Mouse (Mus musculus) mesoderm, embryonic 11.5 days (tissue): ENCODE data around the gene Nuak2.

Experiments used
- DNase-seq: peaks from one replicate; pipeline ENCODE4 v3.0.0-alpha.2; 2012; ENCODE audit warnings: low read depth, low spot score

The Nuak2 gene

DNA sequence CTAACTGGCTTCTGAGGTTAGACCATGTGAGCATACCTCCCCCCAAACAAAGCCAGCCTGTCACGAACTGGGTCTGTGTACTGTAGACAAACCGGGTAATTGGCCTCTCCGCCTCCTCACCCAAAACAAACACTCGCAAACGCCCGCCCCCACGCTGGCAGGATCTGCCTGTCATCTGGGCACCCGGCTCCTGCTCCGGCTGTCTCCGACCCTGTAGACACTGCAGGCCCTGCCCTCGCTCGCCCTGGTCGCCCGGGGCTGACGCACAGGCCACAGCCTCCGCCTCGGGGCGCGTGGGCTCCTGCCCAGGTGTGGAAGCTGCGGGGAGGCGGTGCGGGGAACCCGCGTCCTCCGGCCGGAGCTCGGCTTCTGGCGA lies 17.5 kb upstream of the Nuak2 start, which contains the start of gene Klhdc8a:
TSS of gene Klhdc8a (plus strand) at position 202 of the 376 bp plus-strand sequence.
- no peak for DNase-seq

DNA sequence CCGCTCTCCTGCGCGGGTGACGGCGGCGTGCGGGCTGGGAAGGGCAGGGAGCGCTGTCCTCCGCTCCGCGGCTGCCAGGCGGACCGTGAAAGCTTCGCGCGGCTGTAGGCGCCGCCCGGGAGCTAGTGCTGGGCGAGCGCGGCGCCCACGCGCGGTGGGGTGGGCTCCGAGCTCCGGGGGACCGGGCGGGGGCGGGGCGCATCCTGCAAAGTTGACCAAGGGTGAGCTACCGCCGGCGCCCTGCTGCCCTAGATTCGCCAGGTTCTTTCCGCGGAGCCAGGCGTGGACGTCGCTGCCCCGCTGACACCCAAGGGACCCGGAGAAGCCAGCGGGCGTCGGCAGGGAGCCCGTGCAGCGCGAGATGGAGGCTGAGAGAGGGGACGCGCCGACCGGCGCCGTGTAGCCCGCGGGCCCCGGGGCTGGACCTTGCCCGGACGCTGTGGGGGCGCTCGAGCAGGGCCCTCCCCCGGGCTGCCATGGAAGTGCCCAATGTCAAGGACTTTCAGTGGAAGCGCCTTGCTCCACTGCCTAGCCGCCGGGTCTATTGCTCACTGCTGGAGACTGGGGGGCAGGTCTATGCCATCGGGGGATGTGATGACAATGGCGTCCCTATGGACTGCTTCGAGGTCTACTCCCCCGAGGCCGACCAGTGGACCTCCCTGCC lies 17.0 kb upstream of the Nuak2 start:
- DNase-seq, result no peak

DNA sequence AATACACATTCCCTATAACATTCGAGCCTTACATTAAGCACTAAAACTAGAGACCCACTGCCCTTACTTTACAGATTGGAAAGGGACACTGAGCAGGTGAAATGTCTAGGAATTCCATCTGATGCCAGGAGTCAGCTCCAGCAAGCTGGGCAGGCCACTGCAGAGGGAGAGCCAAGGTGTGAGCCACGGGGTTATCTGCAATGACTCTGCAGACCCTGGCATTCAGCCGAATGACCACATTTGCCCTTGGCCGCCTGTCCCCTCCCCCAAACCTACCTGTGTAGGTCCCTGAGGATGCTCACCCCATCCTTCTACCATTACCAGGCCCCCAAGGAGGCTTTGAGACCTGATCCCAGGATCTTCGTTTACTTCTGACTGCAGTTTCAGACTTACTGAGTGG lies 16.2 kb upstream of the Nuak2 start:
- DNase-seq, result no peak

DNA sequence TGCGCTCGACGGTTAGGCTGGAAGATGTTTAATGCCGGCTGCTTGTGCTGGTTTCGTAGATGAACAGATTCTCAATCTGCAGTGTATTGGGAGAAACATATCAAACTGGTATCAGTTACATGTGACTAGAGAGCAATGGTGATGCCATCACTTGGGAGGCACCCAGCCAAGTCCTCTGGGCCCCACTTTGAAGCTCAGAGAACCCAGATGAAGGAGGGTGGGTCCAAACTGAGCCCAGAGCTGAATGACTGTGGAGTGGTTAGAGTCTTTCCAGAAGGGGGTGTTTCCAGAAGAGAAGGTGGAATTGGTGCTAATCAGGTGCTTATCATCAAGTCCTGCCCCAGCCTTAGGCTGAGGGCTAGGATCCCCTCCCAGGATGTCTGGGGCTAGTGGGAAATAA lies 14.7 kb upstream of the Nuak2 start:
- DNase-seq, result no peak

- DNase-seq, result no peak
These were observed 13.5 kb upstream of the Nuak2 start for GRCm38 (mm10) chr1:132302341-132302866.

GRCm38 (mm10) chr1:132304618-132305214 lies 11.2 kb upstream of the Nuak2 start:
- DNase-seq, result no peak

GRCm38 (mm10) chr1:132306160-132306559 lies 9.8 kb upstream of the Nuak2 start:
- DNase-seq, result no peak

DNA sequence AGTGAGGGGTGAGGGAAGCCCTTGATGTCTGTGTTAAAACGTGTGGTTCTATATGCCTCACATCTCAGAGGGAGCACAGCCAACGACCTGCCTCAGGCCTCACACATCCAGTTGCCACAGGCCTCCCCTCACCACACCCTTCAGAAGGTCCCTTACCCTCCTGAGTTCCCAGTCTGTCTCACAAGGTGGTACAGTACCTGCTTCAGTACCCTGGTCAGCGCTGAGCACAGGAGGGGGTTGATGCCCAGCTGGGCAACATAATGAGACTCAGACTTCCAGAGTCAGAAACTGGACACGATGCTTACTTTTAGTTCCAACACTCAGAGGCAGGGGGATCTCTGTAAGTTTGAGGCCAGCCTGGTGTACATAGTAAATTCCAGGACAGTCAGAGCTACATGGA lies 9.1 kb upstream of the Nuak2 start:
- peak; percentile 45 for DNase-seq

DNA sequence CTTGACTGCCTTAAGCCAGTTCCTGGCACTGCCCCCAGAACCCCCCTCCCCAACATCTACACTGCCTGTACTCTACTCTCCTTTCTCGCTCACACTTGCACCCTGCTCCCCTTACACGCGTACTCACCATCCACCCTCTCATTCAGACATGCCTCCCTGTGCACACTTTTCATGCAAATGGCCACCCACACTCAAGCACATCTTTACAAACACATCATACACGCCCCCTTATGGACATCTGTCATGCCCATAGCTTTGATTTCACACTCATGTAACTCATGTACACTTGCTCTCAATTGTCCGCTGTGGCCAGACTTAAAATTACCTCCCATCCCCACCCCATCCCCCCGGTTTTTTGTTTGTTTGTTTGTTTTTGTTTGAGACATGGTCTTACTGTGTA lies 8.0 kb upstream of the Nuak2 start:
- DNase-seq, result no peak

GRCm38 (mm10) chr1:132308674-132309073 lies 7.3 kb upstream of the Nuak2 start:
- DNase-seq, result no peak

- DNase-seq, result no peak
These were observed 5.2 kb upstream of the Nuak2 start for GRCm38 (mm10) chr1:132310754-132311153.

GRCm38 (mm10) chr1:132311174-132311859 lies 4.6 kb upstream of the Nuak2 start:
- no peak for DNase-seq

GRCm38 (mm10) chr1:132312043-132312442 lies 3.9 kb upstream of the Nuak2 start:
- no peak for DNase-seq

DNA sequence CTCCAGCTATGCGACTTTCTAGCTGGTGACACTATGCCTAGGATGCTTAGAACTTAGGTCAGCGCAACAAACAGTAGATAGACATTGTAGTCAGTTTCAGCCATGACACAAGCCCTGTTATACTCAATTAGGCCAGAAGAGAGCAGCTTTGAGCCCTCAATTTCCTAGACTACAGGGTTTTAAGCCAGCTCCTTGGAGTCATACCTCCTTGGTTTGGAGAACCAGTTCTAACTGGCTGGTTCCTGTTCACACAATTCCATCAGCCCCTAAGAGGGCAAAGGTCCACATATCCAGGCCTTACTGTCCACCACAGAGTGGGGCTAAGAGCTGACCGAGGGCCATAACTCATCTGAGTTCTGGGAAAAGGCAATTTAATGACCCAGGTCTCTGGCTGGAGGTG lies 3.2 kb upstream of the Nuak2 start:
- DNase-seq, result peak; percentile 75

GRCm38 (mm10) chr1:132316625-132316994 lies 684 bp downstream of the Nuak2 start:
- no peak for DNase-seq

- no peak for DNase-seq
These were observed 1.5 kb downstream of the Nuak2 start for GRCm38 (mm10) chr1:132317413-132317812.

DNA sequence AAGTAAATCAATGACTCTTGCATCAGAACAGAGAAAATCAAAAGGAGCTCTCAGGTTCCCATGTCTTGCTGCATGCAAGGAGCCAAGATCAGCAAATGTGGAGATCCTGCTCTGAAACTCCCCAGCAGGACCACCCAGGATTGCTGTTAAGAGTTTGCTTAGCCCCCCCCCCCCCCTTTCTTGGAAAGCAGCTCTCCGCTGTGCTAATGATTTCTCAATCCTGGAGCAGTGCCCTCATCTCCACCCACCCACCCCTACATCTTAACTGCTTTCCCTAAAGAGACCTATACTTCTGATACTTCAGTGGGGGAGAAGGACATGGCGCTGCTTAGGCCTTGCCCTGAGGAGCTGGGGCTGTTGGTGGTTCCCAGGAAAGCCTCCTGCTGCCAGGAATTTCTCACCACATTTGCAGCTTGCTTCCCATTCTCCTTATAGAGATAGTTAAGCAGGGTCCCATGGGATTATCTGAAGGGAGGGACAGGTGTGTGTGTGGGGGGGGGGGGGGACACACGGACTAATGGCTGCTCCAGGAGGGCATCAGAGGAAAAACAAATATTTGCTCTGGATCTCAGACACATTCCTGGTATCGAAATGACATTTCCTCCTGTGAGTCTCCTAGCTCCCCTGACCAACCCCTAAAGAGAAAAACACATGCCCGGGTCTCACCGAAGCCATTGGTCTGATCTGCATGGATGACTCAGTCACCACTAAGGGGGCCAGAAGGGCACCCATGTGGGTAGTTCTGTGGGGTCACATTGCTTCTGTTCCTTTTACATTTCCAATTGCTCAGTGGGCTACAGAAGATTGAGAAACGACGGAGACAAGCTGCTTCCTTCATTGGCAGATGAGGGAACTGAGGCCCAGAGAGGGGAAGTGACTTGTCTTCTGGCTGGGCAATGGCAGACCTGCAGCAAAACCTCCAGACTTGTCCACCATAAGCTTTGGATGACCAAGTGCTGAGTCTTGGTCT lies 2.3 kb downstream of the Nuak2 start:
- no peak for DNase-seq

DNA sequence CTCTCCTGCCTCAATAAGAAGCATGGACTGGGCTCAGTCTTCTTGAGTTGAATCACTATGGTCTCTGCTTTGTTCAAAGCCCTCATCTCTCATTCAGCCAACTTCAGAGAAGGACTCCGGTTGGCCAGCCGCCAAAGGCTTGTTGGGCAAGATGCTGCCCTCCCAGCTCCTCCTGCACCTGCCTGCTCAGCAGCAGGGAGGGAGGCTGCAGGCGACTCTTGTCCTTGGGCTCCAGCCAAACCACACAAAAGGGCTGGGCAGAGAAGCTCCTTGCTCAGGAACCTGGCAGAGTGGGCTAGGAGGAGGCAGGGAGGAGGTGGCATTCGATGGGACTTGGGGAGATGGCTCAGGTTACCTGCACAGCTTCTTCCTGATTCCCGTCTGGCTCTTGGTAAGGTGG lies 3.3 kb downstream of the Nuak2 start:
- DNase-seq, result no peak

DNA sequence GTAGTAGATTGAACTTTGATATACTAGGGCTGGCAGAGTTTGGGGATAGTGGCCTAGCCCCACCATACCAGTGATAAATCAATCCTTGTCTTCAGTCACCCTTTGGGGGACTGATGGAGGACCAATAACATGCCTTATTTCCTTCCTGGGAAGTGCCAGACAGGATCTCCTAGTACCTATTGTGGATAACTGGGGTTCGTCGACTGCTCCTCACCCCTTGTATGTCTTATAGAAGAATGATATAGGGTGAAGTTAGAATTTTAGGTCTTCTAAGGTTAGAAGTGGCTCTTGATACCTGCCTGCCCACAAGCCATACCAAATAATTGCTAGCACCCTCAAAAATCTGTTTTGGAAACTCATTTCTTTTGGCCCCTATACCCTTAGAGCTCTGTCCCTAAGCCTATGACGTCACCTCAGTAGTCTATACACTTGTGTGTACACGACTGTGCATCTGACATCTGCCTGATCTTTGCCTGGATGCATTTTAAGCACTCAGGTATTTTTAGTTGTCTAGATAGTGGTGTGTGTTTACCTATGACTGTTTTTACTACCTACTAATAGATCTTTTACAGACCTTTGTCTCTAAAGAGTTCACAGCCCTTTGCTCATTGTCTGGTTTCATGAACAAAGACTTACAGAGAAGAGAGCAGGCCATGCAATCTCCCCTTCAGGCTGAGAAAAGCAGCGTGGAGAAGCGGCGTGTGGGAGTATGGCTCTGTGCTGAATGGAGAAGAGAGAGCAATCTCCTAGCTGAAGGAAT lies 6.1 kb downstream of the Nuak2 start:
- DNase-seq, result no peak

GRCm38 (mm10) chr1:132322711-132323542 lies 7.0 kb downstream of the Nuak2 start:
- DNase-seq, result peak; percentile 90
